Mouse (Mus musculus) testis, postnatal 14 days (tissue): ENCODE results near the gene Ppat.
"Not testable (repeated sequence)": the region's sequence is repeated elsewhere in the genome, so short reads cannot be mapped to it uniquely, and the experiment has no call there.

Source experiments
- DNase-seq: peaks from one replicate; pipeline ENCODE4 v3.0.0; 2021; ENCODE audit warnings: low spot score

The Ppat gene

DNA sequence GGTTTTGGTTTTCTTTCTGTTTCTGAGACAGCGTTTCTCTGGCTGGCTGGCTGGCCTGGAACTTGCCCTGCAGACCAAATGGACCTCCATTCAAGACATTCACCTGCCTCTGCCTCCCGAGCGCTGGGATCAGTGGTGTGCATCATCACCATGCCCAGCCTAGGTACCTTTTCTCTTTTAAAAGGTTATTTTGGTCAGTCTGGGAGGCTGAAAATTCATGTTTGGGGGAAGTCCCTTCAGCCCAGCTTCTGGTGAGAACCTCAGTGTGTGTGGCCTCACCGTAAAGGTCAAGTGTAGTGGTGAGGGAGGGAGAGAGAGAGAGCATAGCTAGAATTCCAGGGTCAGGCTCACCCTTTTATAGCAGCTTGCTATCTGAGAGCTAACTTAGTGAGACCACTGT, 3.6 kb downstream of the Ppat start:
- DNase-seq = no peak

DNA sequence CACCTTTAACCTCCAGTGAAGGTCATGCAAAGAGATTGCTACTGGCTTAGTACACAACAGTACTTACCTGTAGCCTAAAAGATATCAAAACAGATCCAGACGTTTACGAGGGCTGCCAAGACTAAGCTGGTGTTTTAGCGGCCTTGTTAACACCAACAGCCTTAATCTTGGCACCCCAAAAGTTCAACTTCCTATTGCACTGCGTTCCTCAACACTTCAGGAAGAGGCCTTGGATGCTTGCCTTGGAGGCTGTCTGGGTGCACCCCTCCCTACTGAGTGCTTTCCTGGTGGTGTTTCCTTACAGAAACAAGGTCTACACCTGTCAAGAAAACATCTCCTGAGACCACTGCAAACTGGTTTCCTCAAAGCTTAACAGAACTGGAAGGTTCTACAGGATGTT, 4.2 kb downstream of the Ppat start:
- DNase-seq = no peak

DNA sequence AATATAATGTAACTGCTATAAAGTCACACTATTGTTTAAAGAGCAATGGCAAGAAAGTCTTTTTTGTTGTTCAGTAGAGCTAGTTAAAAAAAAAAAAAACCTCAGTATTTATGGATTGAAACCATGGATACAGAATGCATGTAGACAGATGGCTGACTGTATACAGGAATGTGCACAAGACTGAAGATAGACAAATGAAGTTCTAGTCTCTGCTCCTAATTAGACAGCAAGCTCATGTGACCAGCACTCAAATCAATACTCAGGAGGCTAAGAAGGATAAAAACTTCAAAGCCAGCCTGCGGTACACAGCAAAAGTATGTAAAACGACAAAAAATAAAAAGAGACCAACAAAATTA, 5.7 kb downstream of the Ppat start:
- no peak for DNase-seq

DNA sequence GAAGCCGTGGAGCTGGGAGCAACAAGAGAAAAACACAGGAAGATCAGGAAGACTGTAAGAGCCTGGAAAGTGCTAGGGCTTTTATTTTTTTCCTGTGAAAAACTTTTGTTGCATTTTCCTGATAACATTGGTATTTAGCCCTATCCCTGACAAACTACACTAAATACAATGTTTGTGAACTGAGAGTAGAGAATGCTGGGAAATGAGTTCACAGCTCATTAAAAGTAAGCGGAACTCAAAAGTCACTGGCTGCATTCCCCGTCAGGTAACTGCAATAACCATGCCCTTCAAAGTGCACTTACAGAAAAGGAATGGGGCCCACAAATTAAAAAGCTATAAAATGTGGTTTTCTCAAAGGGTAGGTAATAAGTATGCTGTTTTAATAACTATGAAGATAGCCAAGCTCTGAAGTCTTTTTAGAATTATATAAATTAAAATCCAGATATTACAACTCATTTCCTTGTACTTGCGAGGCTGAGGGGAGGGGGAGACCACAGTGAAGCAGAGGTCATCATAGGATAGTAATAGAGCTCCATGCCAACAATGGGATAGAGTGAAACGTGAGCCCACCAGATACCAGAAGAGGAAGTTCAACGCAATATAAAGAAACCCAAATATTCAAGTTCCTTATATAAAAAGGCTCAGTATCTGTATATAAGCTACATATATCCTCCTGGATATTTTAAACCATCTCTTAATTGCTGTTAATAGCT, 6.3 kb downstream of the Ppat start:
- no peak for DNase-seq

DNA sequence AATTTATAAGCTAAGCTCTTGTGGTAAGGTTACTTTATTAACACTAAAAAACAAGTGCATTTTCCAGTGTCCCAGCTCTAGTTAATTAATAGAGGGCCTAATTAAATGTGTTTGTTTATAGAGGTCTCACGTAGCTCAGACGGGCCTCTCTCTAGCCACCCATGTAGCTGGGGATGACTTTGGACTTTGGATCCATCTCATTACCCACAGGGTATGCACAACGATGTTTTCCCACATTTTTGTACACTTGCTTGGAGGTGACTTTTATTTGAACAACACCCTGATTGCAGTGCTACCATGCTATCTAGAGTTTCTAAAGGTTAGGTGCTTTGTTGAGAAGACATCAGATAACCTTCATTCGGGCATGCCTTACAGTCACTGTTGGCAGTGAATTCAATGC, 8.9 kb downstream of the Ppat start:
- no peak for DNase-seq

DNA sequence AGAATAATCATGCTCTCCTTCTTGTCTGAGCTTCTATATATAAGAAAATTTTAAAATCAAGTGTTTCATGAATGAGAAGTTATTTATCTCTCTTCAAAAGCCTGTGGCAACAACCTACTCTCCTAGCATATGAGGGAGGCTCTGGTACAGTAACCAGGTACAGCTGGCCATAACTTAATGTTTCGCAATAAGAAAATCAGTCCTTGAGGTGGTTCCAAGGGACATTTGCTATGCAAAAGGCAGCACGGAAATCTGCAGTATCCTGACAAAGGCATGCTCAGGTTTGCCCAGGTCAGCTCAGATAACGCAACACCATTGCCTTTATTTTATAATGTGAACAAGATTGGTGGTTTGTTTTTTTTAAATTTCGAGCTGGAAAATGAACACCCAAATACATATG, 9.4 kb downstream of the Ppat start:
- DNase-seq = no peak

DNA sequence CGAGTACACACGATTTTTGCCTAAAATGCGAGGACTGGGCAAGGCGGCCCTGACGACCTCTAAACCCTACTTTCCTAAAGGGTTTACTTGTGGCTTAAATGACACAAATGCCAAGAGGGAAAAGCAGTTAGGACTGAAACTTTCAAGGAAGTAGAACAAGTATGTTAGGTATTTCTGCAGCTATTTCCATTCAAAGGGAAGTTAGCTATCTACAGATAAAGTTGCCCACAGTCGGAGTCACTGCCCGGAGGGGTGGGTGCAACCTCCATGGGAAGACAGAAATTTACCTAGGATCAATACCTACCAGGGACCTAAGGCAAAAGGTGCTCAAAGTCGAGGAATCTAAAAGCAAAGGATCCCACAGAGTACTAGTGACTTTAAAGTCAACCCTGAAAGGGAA, 11.7 kb downstream of the Ppat start:
- DNase-seq = no peak

DNA sequence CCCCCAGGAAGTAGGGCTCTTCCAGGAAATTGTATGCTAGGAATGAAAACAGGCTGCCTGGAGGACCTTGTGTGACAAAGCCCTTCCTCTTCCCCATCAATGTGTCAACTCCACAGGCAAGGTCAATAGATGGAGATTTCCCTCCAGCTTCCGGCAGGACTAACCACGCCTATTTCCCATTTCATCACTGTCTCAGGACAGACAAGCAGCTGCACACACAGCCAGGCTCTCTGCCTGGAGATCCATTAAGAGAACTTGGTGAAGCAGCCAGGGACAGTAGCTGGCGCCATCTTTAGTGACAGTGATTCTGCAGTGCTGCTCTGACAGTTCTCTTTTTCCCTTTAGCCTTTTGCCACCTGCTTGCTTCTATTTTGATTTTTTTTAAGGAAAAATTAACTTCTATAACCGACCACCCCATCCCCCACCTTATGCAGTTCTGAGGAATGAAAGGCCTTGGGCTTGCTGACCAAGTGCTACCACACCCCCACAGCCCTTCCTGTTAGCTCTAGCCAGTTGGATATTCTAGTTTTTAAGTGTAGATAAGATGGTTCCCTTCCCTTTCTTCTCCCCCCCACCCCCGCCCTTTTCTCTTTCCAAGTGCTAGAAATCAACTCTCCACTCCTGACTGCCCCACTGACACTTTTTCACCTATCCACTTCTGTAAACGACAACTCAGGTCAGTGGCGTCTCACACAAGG, 22.0 kb downstream of the Ppat start:
- DNase-seq = no peak

DNA sequence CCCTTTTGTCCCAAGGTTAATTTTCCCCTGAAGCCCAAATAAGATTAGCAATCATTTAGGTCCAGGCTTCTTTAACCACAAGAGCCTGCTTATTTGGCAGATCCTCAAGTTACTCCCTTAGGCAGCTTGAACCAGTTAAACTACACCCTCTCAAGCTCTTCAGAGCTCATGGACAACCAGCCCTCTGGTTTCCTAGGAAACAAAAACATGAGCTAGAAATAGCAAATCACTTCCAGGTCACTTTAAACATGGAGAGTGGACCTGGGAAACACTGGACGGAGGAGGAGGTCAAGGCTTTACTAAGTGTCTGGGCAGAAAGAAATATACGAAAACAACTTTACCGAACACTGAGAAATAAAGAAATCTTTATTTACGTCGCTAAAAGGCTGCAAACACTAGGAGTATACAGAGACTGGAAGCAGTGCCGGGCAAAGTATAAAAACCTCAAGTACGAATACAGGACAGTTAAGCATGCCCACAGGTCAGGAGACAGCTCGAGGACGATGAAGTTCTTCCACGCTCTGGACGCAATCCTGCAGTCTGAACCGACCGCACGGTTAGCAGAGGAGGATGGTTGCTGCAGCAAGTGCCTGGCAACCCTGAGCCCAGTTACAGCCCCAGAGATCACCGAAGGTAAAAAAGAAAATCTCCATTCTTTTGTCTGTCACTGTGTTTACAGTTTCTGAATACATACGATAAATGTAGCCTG, 23.1 kb downstream of the Ppat start:
- peak; percentile 27 for DNase-seq

DNA sequence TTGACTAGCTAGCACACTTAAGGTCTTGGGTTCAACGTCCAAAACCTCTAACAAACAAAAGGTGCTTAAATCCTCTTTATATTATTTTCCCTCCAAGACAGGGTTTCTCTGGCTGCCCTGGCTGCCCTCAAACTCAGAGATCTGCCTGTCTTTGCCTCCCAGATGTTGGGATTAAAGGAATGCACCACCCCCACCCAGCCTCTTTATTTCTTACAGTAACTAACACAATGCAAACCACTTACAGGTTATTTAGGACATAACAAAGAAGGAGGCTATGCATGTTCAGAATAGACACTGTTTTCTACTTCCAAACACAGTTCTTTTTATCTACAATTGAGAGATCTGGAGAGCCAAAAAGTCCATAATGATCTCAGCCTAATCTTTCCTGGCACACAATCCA, 27.1 kb downstream of the Ppat start:
- DNase-seq = no peak

DNA sequence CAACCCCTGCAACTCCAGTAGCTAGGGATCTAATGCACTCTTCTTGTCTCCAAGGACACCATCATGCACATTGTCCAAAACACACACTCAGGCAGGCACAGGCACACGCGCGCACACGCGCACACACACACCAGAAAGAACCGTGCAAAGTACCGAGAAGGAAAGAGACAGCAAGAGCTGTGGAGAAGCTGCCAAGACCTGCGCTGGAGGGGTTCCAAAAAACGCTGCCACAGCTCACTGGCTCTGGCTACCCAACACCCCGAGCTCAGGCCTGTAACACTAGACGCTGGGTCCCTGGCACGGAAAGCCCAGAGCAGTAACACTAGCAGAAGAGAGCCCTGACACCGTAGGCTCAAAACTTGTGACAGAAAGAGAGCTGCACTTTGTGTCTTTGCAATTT, 27.9 kb downstream of the Ppat start:
- DNase-seq = peak; percentile 38

DNA sequence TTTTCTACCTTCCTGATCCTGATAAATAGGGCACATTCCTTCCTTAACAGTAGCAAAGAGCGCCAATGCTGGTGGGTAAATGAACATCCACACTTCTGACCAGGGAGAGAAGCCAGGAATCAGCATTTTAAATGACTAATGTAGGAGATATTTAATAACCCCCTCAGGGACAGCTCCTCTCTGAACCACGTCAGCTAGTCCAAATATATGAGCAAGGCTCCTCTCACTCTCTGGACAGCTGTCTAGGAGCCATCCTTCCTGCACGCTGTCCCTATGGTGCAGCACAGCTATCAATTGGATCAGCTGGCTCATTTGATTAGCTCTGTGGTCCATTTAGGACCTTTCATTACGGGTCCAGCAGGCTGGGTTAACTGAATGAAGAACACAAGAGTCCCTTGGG, 28.5 kb downstream of the Ppat start:
- no peak for DNase-seq

DNA sequence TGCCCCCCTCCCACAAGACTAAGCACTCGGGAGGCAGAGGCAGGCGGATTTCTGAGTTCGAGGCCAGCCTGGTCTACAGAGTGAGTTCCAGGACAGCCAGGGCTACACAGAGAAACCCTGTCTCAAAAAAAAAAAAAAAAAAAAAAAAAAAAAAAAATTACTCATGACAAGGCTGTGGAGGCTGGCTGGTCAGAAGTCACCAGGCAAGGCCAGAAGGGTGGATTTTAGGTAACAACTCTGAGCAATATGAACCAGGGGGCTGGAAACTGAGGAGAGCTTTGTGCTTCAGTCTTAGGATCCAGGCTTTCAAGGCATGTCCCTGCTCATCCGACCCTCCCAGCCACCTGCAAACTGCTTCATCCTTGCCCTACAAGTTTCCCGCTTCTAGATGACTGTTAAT, 38.9 kb downstream of the Ppat start:
- not testable (repeated sequence) for DNase-seq

DNA sequence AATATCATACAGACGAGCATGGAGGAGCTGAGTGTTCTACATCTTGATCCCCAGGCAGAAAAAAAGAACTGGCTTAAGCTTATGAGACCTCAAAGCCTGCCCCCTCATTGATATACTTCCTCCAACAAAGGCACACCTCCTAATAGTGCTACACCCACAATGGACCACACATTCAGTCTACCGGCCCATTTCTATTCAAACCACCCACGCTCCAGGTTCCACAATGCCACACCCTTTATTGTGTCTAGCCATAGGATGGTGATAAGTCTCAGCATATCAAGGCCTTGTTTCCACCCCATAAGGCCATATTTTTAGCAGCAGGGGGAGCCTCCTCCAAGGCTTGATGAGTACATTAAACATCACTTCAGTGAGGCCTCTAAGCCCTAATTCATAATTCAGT, 40.6 kb downstream of the Ppat start:
- DNase-seq = no peak

DNA sequence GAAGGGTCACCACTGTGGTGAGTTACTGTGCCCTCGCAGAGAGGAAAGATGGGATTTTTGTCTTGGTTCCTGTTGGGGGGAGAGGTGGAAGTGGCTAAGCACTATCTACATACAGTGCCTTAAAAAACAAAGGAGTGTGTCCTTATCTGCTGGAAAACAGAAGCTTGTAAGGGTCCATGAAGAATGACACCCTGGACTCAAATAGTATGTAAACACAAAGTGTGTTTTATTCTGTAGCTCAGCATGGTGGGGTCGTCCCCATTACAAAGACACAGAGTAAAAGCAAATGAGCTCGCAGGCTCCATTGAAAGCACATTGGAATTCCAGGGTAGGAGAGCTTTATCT, 45.3 kb downstream of the Ppat start:
- no peak for DNase-seq

DNA sequence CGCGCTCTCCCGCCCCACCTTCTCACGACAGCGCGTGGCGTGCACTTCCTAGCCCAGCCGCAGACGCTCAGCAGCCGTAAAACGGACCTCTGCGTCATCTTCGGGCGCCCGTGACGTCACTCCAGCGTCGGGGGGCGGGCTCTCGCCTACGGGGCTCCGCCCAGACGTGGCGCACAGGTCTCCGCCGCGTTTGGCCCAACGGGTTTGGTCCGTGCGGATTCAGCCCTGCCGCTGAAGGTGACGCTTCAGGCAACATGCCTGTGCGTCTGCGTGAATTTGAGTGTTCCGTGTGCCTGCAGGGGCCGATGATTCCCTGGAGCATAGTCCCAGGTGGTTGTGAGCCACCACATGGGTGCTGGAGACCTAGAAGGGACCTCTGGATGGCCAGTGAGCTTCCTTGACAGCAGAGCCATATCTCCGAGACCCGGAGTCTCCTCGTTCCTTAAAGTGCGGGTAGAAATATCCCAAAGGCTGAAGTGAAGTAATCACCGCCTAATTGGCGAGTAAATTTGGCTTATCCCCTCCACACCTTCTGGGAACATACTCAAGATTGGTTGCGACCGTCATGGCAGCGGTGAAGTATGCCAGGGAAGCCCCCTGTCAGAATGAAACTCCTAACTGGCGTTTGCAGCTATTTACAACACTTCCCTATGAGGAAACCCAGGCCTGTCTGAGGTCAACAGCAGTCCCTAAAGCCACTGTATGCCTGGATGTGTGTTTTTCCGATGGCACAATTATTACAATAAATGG, 45.8 kb downstream of the Ppat start, which contains the start of gene Aasdh:
Aasdh (minus strand) TSS at position 110 of the 750 bp plus-strand sequence.
- DNase-seq = peak; percentile 94

DNA sequence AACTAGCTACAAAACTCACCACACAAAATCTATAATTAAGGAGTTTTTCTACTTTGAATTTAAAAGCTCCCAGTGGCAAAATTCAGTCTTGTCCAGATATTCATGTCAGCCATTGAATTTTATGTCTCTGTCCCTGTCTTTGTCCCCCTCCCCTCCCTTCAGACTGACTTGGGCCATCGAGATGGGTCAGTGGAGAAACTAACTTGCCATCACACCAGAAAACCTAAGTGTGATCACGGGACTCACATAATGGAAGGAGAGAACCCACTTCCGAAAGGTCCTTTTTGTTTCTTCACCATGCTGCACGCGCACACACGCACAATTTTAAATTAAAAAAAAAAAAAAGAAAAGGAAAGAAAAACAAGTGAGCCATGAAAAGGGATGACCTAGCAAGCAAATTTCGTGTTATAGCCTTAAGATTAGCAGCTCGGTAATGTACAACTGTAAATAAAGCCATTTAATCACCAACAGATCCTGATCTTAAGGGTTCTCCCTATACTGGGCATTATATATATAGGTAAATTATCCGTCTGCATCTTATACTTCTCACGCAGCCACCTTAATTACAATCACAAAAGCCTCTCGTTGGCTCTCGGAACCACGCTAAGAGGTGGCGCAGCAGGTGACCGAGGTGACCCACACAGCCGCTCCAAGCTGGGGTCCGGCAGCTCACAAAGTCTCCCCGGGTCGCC, 46.5 kb downstream of the Ppat start:
- DNase-seq = no peak

DNA sequence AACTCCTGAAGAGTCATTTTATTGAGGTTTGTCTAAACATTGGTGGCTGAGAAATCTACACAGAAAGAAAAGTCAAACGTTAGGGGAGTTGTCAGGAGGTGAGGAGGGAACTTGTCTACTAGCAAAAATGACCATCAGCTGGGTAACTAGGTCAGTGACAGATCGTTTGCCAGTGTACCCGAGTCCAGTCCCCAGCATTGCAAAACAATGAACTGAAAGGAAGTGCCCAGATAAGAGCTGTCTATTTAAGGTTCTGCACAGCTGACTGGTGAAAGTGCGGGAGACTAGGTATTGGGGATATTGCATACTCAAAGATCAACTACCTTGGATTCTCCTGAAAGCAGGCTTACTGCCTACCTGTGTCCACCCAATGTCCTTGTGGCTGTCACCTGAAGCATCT, 49.2 kb downstream of the Ppat start:
- DNase-seq = no peak

DNA sequence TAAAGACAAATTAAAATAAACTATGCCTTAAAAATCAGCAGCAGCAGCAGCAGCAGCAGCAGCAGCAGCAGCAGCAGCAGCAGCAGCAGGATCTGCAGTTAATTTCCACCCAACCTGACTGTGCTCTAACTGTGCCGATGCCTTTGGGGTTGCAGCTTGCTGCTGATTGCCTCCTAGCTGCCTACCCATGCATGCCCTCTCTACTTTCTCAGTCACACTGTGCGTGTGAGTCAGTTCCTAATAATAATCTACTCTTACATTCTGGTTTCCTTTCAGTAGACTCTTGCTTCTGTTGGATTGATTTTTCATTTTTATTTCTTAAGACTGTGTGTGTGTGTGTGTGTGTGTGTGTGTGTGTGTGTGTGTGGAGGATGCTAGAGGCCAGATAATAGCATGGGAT, 58.3 kb downstream of the Ppat start:
- no peak for DNase-seq

DNA sequence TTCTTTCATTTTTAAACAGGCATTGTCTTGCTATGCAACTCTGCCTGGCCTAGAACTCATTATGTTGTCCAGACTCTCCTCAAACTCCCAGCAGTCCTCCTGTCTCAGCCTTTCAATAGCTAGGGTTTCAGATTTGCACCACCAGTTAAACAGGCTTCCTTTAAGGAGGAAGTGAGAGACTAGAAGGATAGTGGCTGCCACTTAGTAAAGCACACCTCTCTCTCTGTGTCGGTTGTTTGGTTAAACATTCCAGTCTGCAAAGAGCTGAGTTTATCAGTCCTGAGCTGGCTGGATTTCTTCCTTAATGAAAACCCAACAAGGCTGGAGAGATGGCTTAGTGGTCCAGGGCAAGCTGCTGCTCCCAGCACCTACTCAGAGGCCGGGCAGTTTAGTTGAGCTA, 58.8 kb downstream of the Ppat start:
- DNase-seq = no peak

DNA sequence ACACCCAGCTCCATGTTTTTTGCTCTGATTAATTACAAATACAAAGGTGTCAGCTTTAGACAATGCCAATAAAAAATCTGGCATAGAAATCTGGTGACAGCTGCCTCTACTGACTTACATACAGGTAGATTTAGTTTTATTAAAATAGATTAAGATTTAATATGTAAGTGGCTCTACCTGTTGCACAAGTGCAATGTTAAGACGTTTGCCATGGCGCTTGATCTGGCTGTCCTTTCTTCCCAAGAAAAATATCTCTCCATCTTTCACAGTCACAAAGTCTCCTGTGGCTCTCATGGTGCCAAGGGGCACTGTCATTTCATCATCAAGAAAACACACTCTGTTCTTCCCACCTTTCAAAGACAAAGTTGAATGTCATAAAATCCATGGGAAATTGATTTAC, 64.4 kb downstream of the Ppat start:
- DNase-seq = no peak

DNA sequence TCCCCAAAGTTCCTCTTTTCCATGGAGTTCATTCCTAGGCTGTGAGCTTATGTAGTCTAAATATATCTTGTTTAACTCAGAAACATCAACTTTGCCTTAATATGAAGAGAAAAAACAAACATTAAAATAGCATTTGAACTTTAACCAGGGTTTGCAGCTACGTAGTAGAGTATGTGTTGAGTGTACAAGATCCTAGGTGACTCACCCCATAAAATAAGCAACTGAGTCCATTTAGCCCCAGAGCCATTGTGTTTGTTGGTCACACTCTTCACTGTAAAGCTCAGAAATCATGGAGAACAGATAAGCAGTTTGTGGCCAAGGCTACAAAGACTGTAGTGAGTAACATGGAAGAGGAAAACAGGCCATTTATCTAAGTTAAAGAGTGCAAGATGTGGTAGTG, 67.3 kb downstream of the Ppat start:
- DNase-seq = no peak
